Mouse (Mus musculus): Measurements from ENCODE around the gene 1600014C23Rik. TPM values are rescaled to one million over a fixed set of nuclear protein-coding genes. Genes with fewer than 3 reads are reported as not detected.

Gene 1600014C23Rik
- polyA plus RNA-seq (2014; fragmentation: Illumina TruSeq; extraction: RNeasy Lipid Tissue Mini Kit (QIAGEN cat#74804); ENCODE audit: low read depth, low replicate concordance): not detected

GRCm38 (mm10) chr17:45733735-45734301 lies at the start of gene 1600014C23Rik:
1600014C23Rik (minus strand) TSS chr17:45733844.

DNA sequence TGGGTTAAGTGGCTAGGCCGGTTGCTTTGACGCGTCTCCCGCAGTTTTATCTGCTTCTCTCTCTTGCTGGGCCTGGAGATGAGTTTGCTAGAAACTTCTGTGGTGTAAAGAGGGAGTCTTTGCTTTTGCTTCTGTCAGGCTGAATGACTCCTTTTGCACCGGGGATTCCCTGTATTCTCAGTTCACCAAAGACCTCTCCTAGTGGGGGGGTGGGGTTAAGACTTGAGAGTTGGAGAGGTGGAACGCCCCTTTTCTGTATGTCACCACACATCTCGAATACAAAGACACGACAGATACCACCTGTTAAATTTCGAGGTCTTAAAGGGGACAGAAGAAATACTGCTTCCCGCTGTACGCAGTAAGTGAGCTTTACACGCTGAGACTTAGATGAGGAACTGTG lies 46.9 kb downstream of the 1600014C23Rik start, which contains the start of gene Tmem63b:
Tmem63b (minus strand) TSS at position 190 of the 400 bp plus-strand sequence.

DNA sequence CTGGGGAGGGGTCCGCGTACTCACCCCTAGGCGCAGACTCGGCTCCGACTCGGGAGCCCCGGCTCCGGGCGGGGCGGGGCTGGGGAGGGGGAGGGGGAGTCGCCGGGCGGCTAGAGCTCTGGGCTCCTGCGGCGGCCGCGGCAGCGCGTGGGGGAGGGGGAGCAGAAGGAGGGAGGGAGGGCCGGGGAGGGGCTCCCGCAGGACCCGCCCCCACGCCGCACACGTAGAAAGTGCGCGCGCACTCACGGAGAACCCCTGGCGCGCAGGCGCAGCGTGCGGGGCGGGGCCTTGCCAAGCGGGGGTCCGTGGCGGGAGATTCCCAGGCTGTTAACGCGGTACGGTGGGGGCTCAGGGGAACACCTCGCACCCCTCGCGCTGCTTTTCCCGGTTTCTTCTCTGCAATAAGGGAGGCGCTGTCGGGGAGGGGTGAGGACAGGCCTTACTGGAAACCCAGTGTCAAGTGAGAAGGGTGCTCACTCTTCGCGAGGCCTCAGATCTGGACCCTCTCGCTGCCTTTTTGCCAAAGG lies 47.5 kb downstream of the 1600014C23Rik start, which contains the start of gene Mrpl14:
Mrpl14 (plus strand) TSS at position 230 of the 527 bp plus-strand sequence.

Other genes with a start within 250 kb of the 1600014C23Rik start
- gene Aars2, start 227.0 kb downstream of the 1600014C23Rik start, polyA plus RNA-seq (2014; fragmentation: Illumina TruSeq; extraction: RNeasy Lipid Tissue Mini Kit (QIAGEN cat#74804); ENCODE audit: low read depth, low replicate concordance): 0.40 TPM
- gene Tcte1, start 210.4 kb downstream of the 1600014C23Rik start, polyA plus RNA-seq (2014; fragmentation: Illumina TruSeq; extraction: RNeasy Lipid Tissue Mini Kit (QIAGEN cat#74804); ENCODE audit: low read depth, low replicate concordance): not detected
- gene Tmem151b, start 184.2 kb downstream of the 1600014C23Rik start, polyA plus RNA-seq (2014; fragmentation: Illumina TruSeq; extraction: RNeasy Lipid Tissue Mini Kit (QIAGEN cat#74804); ENCODE audit: low read depth, low replicate concordance): 0.20 TPM
- 0.89 TPM for gene Nfkbie, start 178.1 kb downstream of the 1600014C23Rik start, polyA plus RNA-seq (2014; fragmentation: Illumina TruSeq; extraction: RNeasy Lipid Tissue Mini Kit (QIAGEN cat#74804); ENCODE audit: low read depth, low replicate concordance)
- gene Slc35b2, start 170.0 kb downstream of the 1600014C23Rik start, polyA plus RNA-seq (2014; fragmentation: Illumina TruSeq; extraction: RNeasy Lipid Tissue Mini Kit (QIAGEN cat#74804); ENCODE audit: low read depth, low replicate concordance): 2.0 TPM
- gene Hsp90ab1, start 160.6 kb downstream of the 1600014C23Rik start, polyA plus RNA-seq (2014; fragmentation: Illumina TruSeq; extraction: RNeasy Lipid Tissue Mini Kit (QIAGEN cat#74804); ENCODE audit: low read depth, low replicate concordance): 1,437 TPM
- 5.0 TPM for gene Slc29a1, start 134.2 kb downstream of the 1600014C23Rik start, polyA plus RNA-seq (2014; fragmentation: Illumina TruSeq; extraction: RNeasy Lipid Tissue Mini Kit (QIAGEN cat#74804); ENCODE audit: low read depth, low replicate concordance)
- 1.3 TPM for gene Mymx, start 131.7 kb downstream of the 1600014C23Rik start, polyA plus RNA-seq (2014; fragmentation: Illumina TruSeq; extraction: RNeasy Lipid Tissue Mini Kit (QIAGEN cat#74804); ENCODE audit: low read depth, low replicate concordance)
- 0.16 TPM for gene Capn11, start 74.5 kb downstream of the 1600014C23Rik start, polyA plus RNA-seq (2014; fragmentation: Illumina TruSeq; extraction: RNeasy Lipid Tissue Mini Kit (QIAGEN cat#74804); ENCODE audit: low read depth, low replicate concordance)
- gene Mrpl14, start 47.5 kb downstream of the 1600014C23Rik start, polyA plus RNA-seq (2014; fragmentation: Illumina TruSeq; extraction: RNeasy Lipid Tissue Mini Kit (QIAGEN cat#74804); ENCODE audit: low read depth, low replicate concordance): 2.0 TPM
- 9.3 TPM for gene Tmem63b, start 46.9 kb downstream of the 1600014C23Rik start, polyA plus RNA-seq (2014; fragmentation: Illumina TruSeq; extraction: RNeasy Lipid Tissue Mini Kit (QIAGEN cat#74804); ENCODE audit: low read depth, low replicate concordance)